Mouse (Mus musculus) ES-E14 (cell line): ENCODE data around the gene Kdm1b.

ENCODE experiments used
- CHD2 ChIP-seq: IDR thresholded peaks from 2 replicates; pipeline ENCODE4 v1.6.1; 2014; ENCODE audit warnings: mild to moderate bottlenecking, low read depth, low read length, inconsistent platforms
- HCFC1 ChIP-seq: IDR thresholded peaks from 2 replicates; pipeline ENCODE4 v1.6.1; 2012; ENCODE audit warnings: low read length, inconsistent platforms, borderline replicate concordance; ENCODE audit not compliant: insufficient read depth
- MAFK ChIP-seq: IDR thresholded peaks from 2 replicates; pipeline ENCODE4 v1.6.1; 2014; ENCODE audit warnings: mild to moderate bottlenecking, low read depth, low read length, inconsistent platforms; ENCODE audit not compliant: insufficient read depth
- ZC3H11A ChIP-seq: IDR thresholded peaks from 2 replicates; pipeline ENCODE4 v1.6.1; 2012; ENCODE audit warnings: low read depth, mild to moderate bottlenecking, inconsistent platforms, low read length, borderline replicate concordance
- ZNF384 ChIP-seq: IDR thresholded peaks from 2 replicates; pipeline ENCODE4 v1.6.1; 2012; ENCODE audit warnings: low read depth, low read length, inconsistent platforms

GRCm38 (mm10) chr13:47056126-47056525 is 12.8 kb downstream of the Kdm1b start:
- TF ChIP-seq ZC3H11A, result no peak
- no peak for TF ChIP-seq CHD2
- TF ChIP-seq MAFK, result no peak
- no peak for TF ChIP-seq ZNF384
- no peak for TF ChIP-seq HCFC1
